Mouse (Mus musculus) liver, postnatal 0 days (tissue): Measurements from ENCODE around the gene Ano2. TPM values are rescaled to one million over a fixed set of nuclear protein-coding genes. Genes with fewer than 3 reads are reported as not detected.

Experiments used
- ATAC-seq: fragments of 200-750 bp; cut with Nextera tagmentation; 2 replicates; pipeline ENCODE4 v1.8.0; 2017; ENCODE audit warnings: mild to moderate bottlenecking, moderate library complexity
- DNase-seq: peaks from one replicate; pipeline ENCODE4 v3.0.0-alpha.2; 2016
- H3K27ac ChIP-seq: fragments of 300-500 bp; sonication (generic); 2 replicates; pipeline ENCODE4 v1.5.1; 2014; ENCODE audit warnings: antibody characterized with exemption, moderate library complexity, mild to moderate bottlenecking, low read depth
- H3K27me3 ChIP-seq: fragments of 300-500 bp; sonication (generic); 2 replicates; pipeline ENCODE4 v1.6.1; 2014; ENCODE audit warnings: low read length, control low read depth, mixed read lengths; ENCODE audit not compliant: insufficient read depth
- H3K36me3 ChIP-seq: fragments of 300-500 bp; sonication (generic); replicated peaks from 2 replicates; pipeline ENCODE4 v1.6.1; 2014; ENCODE audit warnings: mild to moderate bottlenecking, control low read depth, low read length, moderate library complexity, mixed read lengths; ENCODE audit not compliant: insufficient read depth
- H3K4me1 ChIP-seq: fragments of 300-500 bp; sonication (generic); 2 replicates; pipeline ENCODE4 v1.6.1; 2014; ENCODE audit warnings: antibody characterized with exemption, mild to moderate bottlenecking, control low read depth; ENCODE audit not compliant: insufficient read depth
- H3K4me2 ChIP-seq: fragments of 300-500 bp; sonication (generic); 2 replicates; pipeline ENCODE4 v1.6.1; 2014; ENCODE audit warnings: low read depth, mild to moderate bottlenecking, low read length, moderate library complexity, mixed read lengths
- H3K4me3 ChIP-seq: fragments of 300-500 bp; sonication (generic); 2 replicates; pipeline ENCODE4 v1.5.1; 2014; ENCODE audit warnings: low read depth, low read length
- H3K9ac ChIP-seq: fragments of 300-500 bp; sonication (generic); replicated peaks from 2 replicates; pipeline ENCODE4 v1.6.1; 2014; ENCODE audit warnings: mild to moderate bottlenecking, moderate library complexity
- H3K9me3 ChIP-seq: fragments of 300-500 bp; sonication (generic); 2 replicates; pipeline ENCODE4 v1.6.1; 2016; ENCODE audit warnings: mild to moderate bottlenecking, control low read depth, low read length, mixed read lengths
- CTCF ChIP-seq: sonication (generic); IDR thresholded peaks from 2 replicates; pipeline ENCODE4 v1.5.1; 2016; ENCODE audit warnings: antibody characterized with exemption, low read depth
- EP300 ChIP-seq: IDR thresholded peaks from 2 replicates; pipeline ENCODE4 v1.6.1; 2016; ENCODE audit warnings: antibody characterized with exemption, low read depth, mild to moderate bottlenecking
- WGBS: fragments of 180-500 bp; shearing (Covaris S2); extraction: QIAGEN DNeasy Blood & Tissue Kit; methylation state at CpG from one replicate; pipeline ENCODE4 v1.1.7; 2014; ENCODE audit not compliant: insufficient replicate concordance; 5-methylcytosine and 5-hydroxymethylcytosine counted together
- polyA plus RNA-seq: library from polyadenylated mRNA; unstranded; fragments of >200 nt; fragmentation: Nextera tagmentation; extraction: Ambion mirVana; gene quantifications from 2 replicates; pipeline ENCODE4 v1.2.1, GENCODE M21; 2015

Gene Ano2
- polyA plus RNA-seq, 1 experiment from 2014 or later: not detected

GRCm38 (mm10) chr6:125685420-125685819, 4.8 kb upstream of the Ano2 start:
- DNase-seq: no peak

GRCm38 (mm10) chr6:125687986-125688385, 2.2 kb upstream of the Ano2 start:
- TF ChIP-seq CTCF (no peak), EP300 (no peak)
- no peaks in the 10 kb centered on the region for H3K36me3 ChIP-seq
- WGBS: 54% methylated on average over 1 of the region's 1 CpGs
- no peaks in the 10 kb centered on the region for H3K4me1 ChIP-seq
- ATAC-seq (no peak), DNase-seq (no peak)
- H3K4me3 ChIP-seq: no peak overlapping the region
- no peak overlapping the region for H3K9ac ChIP-seq
- no peak overlapping the region for H3K4me2 ChIP-seq
- H3K27me3 ChIP-seq: no peaks in the 10 kb centered on the region
- H3K9me3 ChIP-seq: no peaks in the 10 kb centered on the region
- H3K27ac ChIP-seq: no peak overlapping the region

More at GRCm38 (mm10) chr6:125685420-125685819, 4.8 kb upstream of the Ano2 start:
- no peak for TF ChIP-seq EP300
- no peak for TF ChIP-seq CTCF
- Histone ChIP-seq H3K9me3 (no peaks in the 10 kb centered on the region), H3K27me3 (no peaks in the 10 kb centered on the region), H3K4me1 (no peaks in the 10 kb centered on the region), H3K36me3 (no peaks in the 10 kb centered on the region), H3K27ac (no peak overlapping the region), H3K4me2 (no peak overlapping the region), H3K9ac (no peak overlapping the region), H3K4me3 (no peak overlapping the region)
- ATAC-seq: no peak

- Histone ChIP-seq H3K36me3 (no peaks in the 10 kb centered on the region), H3K4me3 (no peak overlapping the region), H3K27ac (no peak overlapping the region), H3K4me2 (no peak overlapping the region), H3K9ac (no peak overlapping the region), H3K4me1 (no peaks in the 10 kb centered on the region), H3K9me3 (no peaks in the 10 kb centered on the region), H3K27me3 (no peaks in the 10 kb centered on the region)
- ATAC-seq (no peak), DNase-seq (no peak)
- WGBS: 76% methylated on average over 2 of the region's 2 CpGs
- TF ChIP-seq EP300 (no peak), CTCF (no peak)
Measured at GRCm38 (mm10) chr6:125701146-125701545, 10.9 kb downstream of the Ano2 start.

- no peaks in the 10 kb centered on the region for H3K27me3 ChIP-seq
- H3K4me2 ChIP-seq: no peak overlapping the region
- DNase-seq (no peak), ATAC-seq (no peak)
- no peak overlapping the region for H3K9ac ChIP-seq
- no peaks in the 10 kb centered on the region for H3K4me1 ChIP-seq
- 82% methylated on average over 16 of the region's 16 CpGs for WGBS
- no peak overlapping the region for H3K27ac ChIP-seq
- no peak for TF ChIP-seq EP300
- no peak for TF ChIP-seq CTCF
- H3K36me3 ChIP-seq: no peaks in the 10 kb centered on the region
- no peak overlapping the region for H3K4me3 ChIP-seq
- H3K9me3 ChIP-seq: no peaks in the 10 kb centered on the region
Measured at GRCm38 (mm10) chr6:125711261-125711660, 21.0 kb downstream of the Ano2 start.

DNA sequence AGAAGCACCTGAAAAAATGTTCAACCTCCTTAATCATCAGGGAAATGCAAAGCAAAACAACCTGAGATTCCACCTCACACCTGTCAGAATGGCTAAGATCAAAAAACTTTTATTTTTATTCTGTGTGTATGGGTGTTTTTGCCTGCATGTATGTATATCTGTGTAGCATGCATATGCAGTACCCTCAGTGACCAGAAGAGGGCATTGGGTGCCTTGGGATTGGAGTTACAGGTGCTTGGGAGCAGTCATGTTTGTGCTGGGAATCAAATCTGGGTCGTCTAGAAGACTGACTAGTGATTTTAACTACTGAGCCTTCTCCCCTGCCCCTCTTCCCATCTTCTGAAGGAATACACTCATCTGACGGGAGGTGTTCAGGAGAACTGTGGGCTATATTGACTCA, 36.2 kb downstream of the Ano2 start:
- DNase-seq: no peak
- Histone ChIP-seq H3K9ac (no peak overlapping the region), H3K4me1 (no peaks in the 10 kb centered on the region), H3K27me3 (no peaks in the 10 kb centered on the region), H3K4me3 (no peak overlapping the region), H3K4me2 (no peak overlapping the region), H3K9me3 (no peaks in the 10 kb centered on the region), H3K27ac (no peak overlapping the region), H3K36me3 (no peaks in the 10 kb centered on the region)
- TF ChIP-seq EP300 (no peak), CTCF (peak; percentile 52)
- ATAC-seq: no peak
- 70% methylated on average over 2 of the region's 2 CpGs for WGBS

GRCm38 (mm10) chr6:125727484-125727911, 37.3 kb downstream of the Ano2 start:
- Histone ChIP-seq H3K9me3 (no peaks in the 10 kb centered on the region), H3K36me3 (no peaks in the 10 kb centered on the region), H3K27me3 (no peaks in the 10 kb centered on the region), H3K4me1 (no peaks in the 10 kb centered on the region), H3K4me3 (no peak overlapping the region), H3K9ac (no peak overlapping the region), H3K4me2 (no peak overlapping the region), H3K27ac (no peak overlapping the region)
- WGBS: 66% methylated on average over 5 of the region's 5 CpGs
- no peak for TF ChIP-seq EP300
- no peak for TF ChIP-seq CTCF
- ATAC-seq: no peak
- DNase-seq: no peak

- 76% methylated on average over 6 of the region's 6 CpGs for WGBS
- no peaks in the 10 kb centered on the region for H3K36me3 ChIP-seq
- ATAC-seq (no peak), DNase-seq (no peak)
- no peaks in the 10 kb centered on the region for H3K27me3 ChIP-seq
- H3K27ac ChIP-seq: no peak overlapping the region
- no peak overlapping the region for H3K4me3 ChIP-seq
- no peaks in the 10 kb centered on the region for H3K4me1 ChIP-seq
- H3K9me3 ChIP-seq: no peaks in the 10 kb centered on the region
- H3K4me2 ChIP-seq: no peak overlapping the region
- no peak overlapping the region for H3K9ac ChIP-seq
- TF ChIP-seq EP300: no peak
- no peak for TF ChIP-seq CTCF
Measured at GRCm38 (mm10) chr6:125729471-125729870, 39.3 kb downstream of the Ano2 start.
